Mouse (Mus musculus): ENCODE measurements around the gene Gck. TPM values are rescaled to one million over a fixed set of nuclear protein-coding genes. Genes with fewer than 3 reads are reported as not detected.

Gck gene
- polyA plus RNA-seq, 1 experiment from 2014 or later: 2.3 TPM

GRCm38 (mm10) chr11:5924699-5925098, 25.2 kb downstream of the Gck start:
- Histone ChIP-seq H3K9ac (ENCODE audit: low read length) (no peak overlapping the region), H3K9me3 (ENCODE audit: control insufficient read depth, low read length) (no peaks in the 10 kb centered on the region), H3K27me3 (replicated peaks; ENCODE audit: control insufficient read depth, insufficient read depth, low read length) (no peaks in the 10 kb centered on the region), H3K4me1 (replicated peaks; ENCODE audit: control insufficient read depth, insufficient read depth, low read length) (no peaks in the 10 kb centered on the region), H3K4me3 (ENCODE audit: low read depth, low read length) (no peak overlapping the region), H3K27ac (ENCODE audit: low read depth) (no peak overlapping the region), H3K36me3 (ENCODE audit: control insufficient read depth, insufficient read depth, low read length) (no peaks in the 10 kb centered on the region), H3K4me2 (ENCODE audit: low read length) (no peak overlapping the region)
- DNase-seq (ENCODE audit: low spot score): no peak
- ATAC-seq (replicated peaks; ENCODE audit: low FRiP score, low TSS enrichment, low read depth): no peak
- 68% methylated on average over 8 of the region's 8 CpGs for WGBS

GRCm38 (mm10) chr11:5920323-5920960, 29.4 kb downstream of the Gck start:
- Histone ChIP-seq H3K4me1 (replicated peaks; ENCODE audit: control insufficient read depth, insufficient read depth, low read length) (no peaks in the 10 kb centered on the region), H3K27me3 (replicated peaks; ENCODE audit: control insufficient read depth, insufficient read depth, low read length) (no peaks in the 10 kb centered on the region), H3K4me3 (ENCODE audit: low read depth, low read length) (no peak overlapping the region), H3K9me3 (ENCODE audit: control insufficient read depth, low read length) (no peaks in the 10 kb centered on the region), H3K27ac (ENCODE audit: low read depth) (no peak overlapping the region), H3K4me2 (ENCODE audit: low read length) (peak overlapping the region; percentile 15), H3K36me3 (ENCODE audit: control insufficient read depth, insufficient read depth, low read length) (no peaks in the 10 kb centered on the region), H3K9ac (ENCODE audit: low read length) (no peak overlapping the region)
- ATAC-seq (replicated peaks; ENCODE audit: low FRiP score, low TSS enrichment, low read depth) (no peak), DNase-seq (ENCODE audit: low spot score) (no peak)
- 35% methylated on average over 17 of the region's 17 CpGs for WGBS

GRCm38 (mm10) chr11:5919606-5920005, 30.3 kb downstream of the Gck start:
- H3K27me3 ChIP-seq (replicated peaks; ENCODE audit: control insufficient read depth, insufficient read depth, low read length): no peaks in the 10 kb centered on the region
- ATAC-seq (replicated peaks; ENCODE audit: low FRiP score, low TSS enrichment, low read depth) (no peak), DNase-seq (ENCODE audit: low spot score) (no peak)

GRCm38 (mm10) chr11:5918111-5918510, 31.8 kb downstream of the Gck start:
- no peak for ATAC-seq (replicated peaks; ENCODE audit: low FRiP score, low TSS enrichment, low read depth)
- H3K9me3 ChIP-seq (ENCODE audit: control insufficient read depth, low read length): no peaks in the 10 kb centered on the region
- DNase-seq (ENCODE audit: low spot score): no peak
- H3K9ac ChIP-seq (ENCODE audit: low read length): no peak overlapping the region
- H3K27ac ChIP-seq (ENCODE audit: low read depth): no peak overlapping the region
- no peaks in the 10 kb centered on the region for H3K36me3 ChIP-seq (ENCODE audit: control insufficient read depth, insufficient read depth, low read length)
- no peak overlapping the region for H3K4me2 ChIP-seq (ENCODE audit: low read length)
- no peaks in the 10 kb centered on the region for H3K4me1 ChIP-seq (replicated peaks; ENCODE audit: control insufficient read depth, insufficient read depth, low read length)
- 73% methylated on average over 2 of the region's 2 CpGs for WGBS
- H3K4me3 ChIP-seq (ENCODE audit: low read depth, low read length): no peak overlapping the region
- H3K27me3 ChIP-seq (replicated peaks; ENCODE audit: control insufficient read depth, insufficient read depth, low read length): no peaks in the 10 kb centered on the region

More at GRCm38 (mm10) chr11:5919606-5920005, 30.3 kb downstream of the Gck start:
- H3K4me1 ChIP-seq (replicated peaks; ENCODE audit: control insufficient read depth, insufficient read depth, low read length): no peaks in the 10 kb centered on the region
- no peaks in the 10 kb centered on the region for H3K36me3 ChIP-seq (ENCODE audit: control insufficient read depth, insufficient read depth, low read length)
- no peak overlapping the region for H3K4me2 ChIP-seq (ENCODE audit: low read length)
- 78% methylated on average over 4 of the region's 4 CpGs for WGBS
- no peak overlapping the region for H3K9ac ChIP-seq (ENCODE audit: low read length)
- no peaks in the 10 kb centered on the region for H3K9me3 ChIP-seq (ENCODE audit: control insufficient read depth, low read length)
- H3K4me3 ChIP-seq (ENCODE audit: low read depth, low read length): no peak overlapping the region
- no peak overlapping the region for H3K27ac ChIP-seq (ENCODE audit: low read depth)

GRCm38 (mm10) chr11:5916178-5916548, 33.7 kb downstream of the Gck start:
- 67% methylated on average over 8 of the region's 8 CpGs for WGBS
- no peaks in the 10 kb centered on the region for H3K36me3 ChIP-seq (ENCODE audit: control insufficient read depth, insufficient read depth, low read length)

GRCm38 (mm10) chr11:5915429-5916177, 34.3 kb downstream of the Gck start:
- H3K9ac ChIP-seq (ENCODE audit: low read length): no peak overlapping the region
- DNase-seq (ENCODE audit: low spot score) (no peak), ATAC-seq (replicated peaks; ENCODE audit: low FRiP score, low TSS enrichment, low read depth) (no peak)
- no peaks in the 10 kb centered on the region for H3K9me3 ChIP-seq (ENCODE audit: control insufficient read depth, low read length)
- no peaks in the 10 kb centered on the region for H3K4me1 ChIP-seq (replicated peaks; ENCODE audit: control insufficient read depth, insufficient read depth, low read length)
- no peaks in the 10 kb centered on the region for H3K36me3 ChIP-seq (ENCODE audit: control insufficient read depth, insufficient read depth, low read length)
- 82% methylated on average over 5 of the region's 5 CpGs for WGBS
- H3K27me3 ChIP-seq (replicated peaks; ENCODE audit: control insufficient read depth, insufficient read depth, low read length): no peaks in the 10 kb centered on the region
- no peak overlapping the region for H3K4me3 ChIP-seq (ENCODE audit: low read depth, low read length)
- H3K4me2 ChIP-seq (ENCODE audit: low read length): no peak overlapping the region
- H3K27ac ChIP-seq (ENCODE audit: low read depth): no peak overlapping the region

More at GRCm38 (mm10) chr11:5916178-5916548, 33.7 kb downstream of the Gck start:
- no peaks in the 10 kb centered on the region for H3K9me3 ChIP-seq (ENCODE audit: control insufficient read depth, low read length)
- ATAC-seq (replicated peaks; ENCODE audit: low FRiP score, low TSS enrichment, low read depth) (no peak), DNase-seq (ENCODE audit: low spot score) (no peak)
- no peak overlapping the region for H3K9ac ChIP-seq (ENCODE audit: low read length)
- H3K4me2 ChIP-seq (ENCODE audit: low read length): no peak overlapping the region
- no peaks in the 10 kb centered on the region for H3K27me3 ChIP-seq (replicated peaks; ENCODE audit: control insufficient read depth, insufficient read depth, low read length)
- H3K27ac ChIP-seq (ENCODE audit: low read depth): no peak overlapping the region
- H3K4me1 ChIP-seq (replicated peaks; ENCODE audit: control insufficient read depth, insufficient read depth, low read length): no peaks in the 10 kb centered on the region
- H3K4me3 ChIP-seq (ENCODE audit: low read depth, low read length): no peak overlapping the region

GRCm38 (mm10) chr11:5914940-5915339, 34.9 kb downstream of the Gck start:
- ATAC-seq (replicated peaks; ENCODE audit: low FRiP score, low TSS enrichment, low read depth): no peak
- Histone ChIP-seq H3K9me3 (ENCODE audit: control insufficient read depth, low read length) (no peaks in the 10 kb centered on the region), H3K27me3 (replicated peaks; ENCODE audit: control insufficient read depth, insufficient read depth, low read length) (no peaks in the 10 kb centered on the region), H3K9ac (ENCODE audit: low read length) (no peak overlapping the region), H3K27ac (ENCODE audit: low read depth) (no peak overlapping the region), H3K4me3 (ENCODE audit: low read depth, low read length) (no peak overlapping the region), H3K4me1 (replicated peaks; ENCODE audit: control insufficient read depth, insufficient read depth, low read length) (no peaks in the 10 kb centered on the region), H3K36me3 (ENCODE audit: control insufficient read depth, insufficient read depth, low read length) (no peaks in the 10 kb centered on the region), H3K4me2 (ENCODE audit: low read length) (no peak overlapping the region)
- DNase-seq (ENCODE audit: low spot score): no peak
- 59% methylated on average over 5 of the region's 5 CpGs for WGBS

- no peak for DNase-seq (ENCODE audit: low spot score)
- no peak overlapping the region for H3K4me2 ChIP-seq (ENCODE audit: low read length)
- no peaks in the 10 kb centered on the region for H3K27me3 ChIP-seq (replicated peaks; ENCODE audit: control insufficient read depth, insufficient read depth, low read length)
- H3K4me1 ChIP-seq (replicated peaks; ENCODE audit: control insufficient read depth, insufficient read depth, low read length): no peaks in the 10 kb centered on the region
- H3K4me3 ChIP-seq (ENCODE audit: low read depth, low read length): no peak overlapping the region
- no peak for ATAC-seq (replicated peaks; ENCODE audit: low FRiP score, low TSS enrichment, low read depth)
- no peak overlapping the region for H3K9ac ChIP-seq (ENCODE audit: low read length)
- H3K27ac ChIP-seq (ENCODE audit: low read depth): no peak overlapping the region
- no peaks in the 10 kb centered on the region for H3K9me3 ChIP-seq (ENCODE audit: control insufficient read depth, low read length)
- 72% methylated on average over 4 of the region's 4 CpGs for WGBS
- H3K36me3 ChIP-seq (ENCODE audit: control insufficient read depth, insufficient read depth, low read length): no peaks in the 10 kb centered on the region
Observed at GRCm38 (mm10) chr11:5913936-5914335, 35.9 kb downstream of the Gck start.

- no peaks in the 10 kb centered on the region for H3K36me3 ChIP-seq (ENCODE audit: control insufficient read depth, insufficient read depth, low read length)
- H3K27me3 ChIP-seq (replicated peaks; ENCODE audit: control insufficient read depth, insufficient read depth, low read length): no peaks in the 10 kb centered on the region
- no peak overlapping the region for H3K27ac ChIP-seq (ENCODE audit: low read depth)
- H3K4me1 ChIP-seq (replicated peaks; ENCODE audit: control insufficient read depth, insufficient read depth, low read length): no peaks in the 10 kb centered on the region
- H3K4me3 ChIP-seq (ENCODE audit: low read depth, low read length): no peak overlapping the region
- H3K4me2 ChIP-seq (ENCODE audit: low read length): no peak overlapping the region
- DNase-seq (ENCODE audit: low spot score) (no peak), ATAC-seq (replicated peaks; ENCODE audit: low FRiP score, low TSS enrichment, low read depth) (no peak)
- no peak overlapping the region for H3K9ac ChIP-seq (ENCODE audit: low read length)
- no peaks in the 10 kb centered on the region for H3K9me3 ChIP-seq (ENCODE audit: control insufficient read depth, low read length)
- WGBS: 68% methylated on average over 8 of the region's 8 CpGs
Observed at GRCm38 (mm10) chr11:5913256-5913655, 36.6 kb downstream of the Gck start.
